Mouse (Mus musculus): Measurements from ENCODE around the gene Ppfibp2.

DNA sequence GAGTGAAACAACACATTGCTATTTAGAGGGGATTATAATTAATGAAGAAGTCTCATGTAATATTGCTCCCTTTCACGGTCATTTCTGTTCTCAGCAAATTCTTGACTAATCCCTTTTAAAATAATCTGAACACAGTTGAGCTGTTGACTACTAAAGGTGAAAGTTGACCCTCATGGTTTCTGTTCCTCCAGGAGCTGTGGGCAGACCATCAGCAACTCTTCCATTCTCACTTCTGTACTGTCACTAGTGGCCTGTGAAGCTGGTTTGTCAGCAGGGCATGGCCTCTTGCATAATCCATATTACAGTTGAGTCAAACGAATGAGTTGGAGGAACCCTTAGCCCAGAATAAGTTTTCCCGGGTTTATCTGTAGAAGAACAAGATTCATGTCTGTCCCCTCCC is 88.6 kb downstream of the Ppfibp2 start:
- TF ChIP-seq CTCF (IDR thresholded peaks at IDR 0.05; ENCODE audit: low read depth) (no peak), EP300 (IDR thresholded peaks at IDR 0.05; ENCODE audit: low read depth) (no peak)
